Mouse (Mus musculus) G1E (cell line): ENCODE results near the gene Ttc7.

ENCODE experiments used
- CTCF ChIP-seq: IDR thresholded peaks from 2 replicates; pipeline ENCODE4 v1.5.1; 2012; ENCODE audit warnings: low read depth, low read length, inconsistent platforms, mixed read lengths
- TAL1 ChIP-seq: conservative IDR thresholded peaks from 2 replicates; pipeline ENCODE4 v1.6.1; 2012; ENCODE audit warnings: low read depth, low read length, inconsistent platforms, mixed read lengths

DNA sequence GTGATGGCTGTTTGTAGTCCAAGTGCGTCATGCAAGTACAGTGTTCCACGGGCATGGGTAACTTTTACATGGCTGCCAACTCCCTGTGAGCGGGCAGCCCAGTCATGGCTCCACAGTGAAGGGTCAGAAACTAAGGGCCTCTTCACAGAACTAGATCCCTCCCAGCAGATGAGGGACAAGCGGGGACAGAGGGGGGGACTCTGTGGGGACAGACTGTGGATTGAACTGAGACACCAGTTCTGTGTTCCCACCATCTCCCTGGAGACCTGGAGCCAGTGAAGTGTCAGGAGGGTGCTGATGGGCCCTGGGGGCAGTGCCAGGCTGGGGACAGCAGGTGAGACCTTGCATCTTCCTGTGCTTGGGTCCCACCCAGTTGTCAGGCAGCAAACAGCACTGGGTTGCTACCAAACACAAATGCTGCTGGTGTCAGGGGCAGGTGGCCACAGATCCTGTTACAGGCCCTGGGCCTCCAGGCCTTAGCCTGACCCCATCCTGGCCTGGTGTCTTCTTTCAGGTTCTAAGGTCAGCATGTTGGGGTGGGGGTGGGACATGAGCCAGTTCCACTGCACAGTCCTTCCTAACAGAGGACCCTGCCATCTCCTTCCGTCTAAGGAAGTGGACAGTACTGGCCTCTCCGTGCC is 94.3 kb downstream of the Ttc7 start:
- TF ChIP-seq CTCF = no peak
- TF ChIP-seq TAL1 = no peak
